Mouse (Mus musculus) erythroblast, embryonic 14.5 days (primary cell): Measurements from ENCODE around the gene Tmem204. TPM values are rescaled to one million over a fixed set of nuclear protein-coding genes. Genes with fewer than 3 reads are reported as not detected.
A peak's percentile ranks its signal among the peaks of the same experiment; 100 is the strongest.

Experiments
- H3K27me3 ChIP-seq: 2 replicates; pipeline ENCODE4 v1.6.1; 2012; ENCODE audit warnings: inconsistent platforms; ENCODE audit not compliant: control insufficient read depth
- H3K36me3 ChIP-seq: 2 replicates; pipeline ENCODE4 v1.6.1; 2012; ENCODE audit warnings: mild to moderate bottlenecking, inconsistent platforms; ENCODE audit not compliant: control insufficient read depth
- H3K4me1 ChIP-seq: 2 replicates; pipeline ENCODE4 v1.6.1; 2012; ENCODE audit warnings: inconsistent platforms; ENCODE audit not compliant: control insufficient read depth
- H3K4me3 ChIP-seq: replicated peaks from 2 replicates; pipeline ENCODE3; 2012; ENCODE audit warnings: moderate library complexity, mild to moderate bottlenecking, inconsistent platforms
- H3K9me3 ChIP-seq: 2 replicates; pipeline ENCODE4 v1.6.1; 2012; ENCODE audit warnings: low read length, inconsistent platforms, mixed read lengths; ENCODE audit not compliant: control insufficient read depth
- GATA1 ChIP-seq: IDR thresholded peaks from 2 replicates; pipeline ENCODE4 v1.6.1; 2012; ENCODE audit warnings: low read length, inconsistent platforms, mixed read lengths
- TAL1 ChIP-seq: IDR thresholded peaks from 3 replicates; pipeline ENCODE4 v1.6.1; 2012; ENCODE audit warnings: low read length, inconsistent platforms, mixed read lengths
- polyA plus RNA-seq: library from polyadenylated mRNA; stranded (reverse); fragments of >175 nt; gene quantifications from 2 replicates; pipeline ENCODE4 v1.2.3, GENCODE M21; 2012

Tmem204 gene
- polyA plus RNA-seq, 1 experiment: not detected

GRCm38 (mm10) chr17:25053274-25053673 lies 30.1 kb downstream of the Tmem204 start:
- Histone ChIP-seq H3K9me3 (no peaks in the 10 kb centered on the region), H3K27me3 (no peaks in the 10 kb centered on the region), H3K4me1 (no peaks in the 10 kb centered on the region), H3K36me3 (peaks cover 43% of the 10 kb centered on the region), H3K4me3 (no peak overlapping the region)
- TF ChIP-seq GATA1: no peak
- no peak for TF ChIP-seq TAL1

GRCm38 (mm10) chr17:25047143-25047542 lies 36.2 kb downstream of the Tmem204 start:
- Histone ChIP-seq H3K4me1 (no peaks in the 10 kb centered on the region), H3K36me3 (peaks cover 32% of the 10 kb centered on the region), H3K9me3 (no peaks in the 10 kb centered on the region), H3K4me3 (no peak overlapping the region), H3K27me3 (no peaks in the 10 kb centered on the region)
- TF ChIP-seq GATA1 (no peak), TAL1 (no peak)

GRCm38 (mm10) chr17:25045281-25045680 lies 38.1 kb downstream of the Tmem204 start:
- TF ChIP-seq TAL1 (no peak), GATA1 (no peak)

GRCm38 (mm10) chr17:25044879-25045278 lies 38.5 kb downstream of the Tmem204 start:
- Histone ChIP-seq H3K4me1 (no peaks in the 10 kb centered on the region), H3K27me3 (no peaks in the 10 kb centered on the region), H3K36me3 (peaks cover 19% of the 10 kb centered on the region), H3K4me3 (no peak overlapping the region), H3K9me3 (no peaks in the 10 kb centered on the region)
- no peak for TF ChIP-seq TAL1
- no peak for TF ChIP-seq GATA1

More at GRCm38 (mm10) chr17:25045281-25045680, 38.1 kb downstream of the Tmem204 start:
- Histone ChIP-seq H3K27me3 (no peaks in the 10 kb centered on the region), H3K4me3 (no peak overlapping the region), H3K9me3 (no peaks in the 10 kb centered on the region), H3K4me1 (no peaks in the 10 kb centered on the region), H3K36me3 (peaks cover 23% of the 10 kb centered on the region)

GRCm38 (mm10) chr17:25036183-25036582 lies 47.2 kb downstream of the Tmem204 start:
- Histone ChIP-seq H3K36me3 (peaks cover 34% of the 10 kb centered on the region), H3K4me1 (no peaks in the 10 kb centered on the region; the same call in 1 of the 2 replicates), H3K9me3 (no peaks in the 10 kb centered on the region), H3K27me3 (no peaks in the 10 kb centered on the region), H3K4me3 (no peak overlapping the region)
- TF ChIP-seq TAL1: no peak
- TF ChIP-seq GATA1: no peak

- Histone ChIP-seq H3K9me3 (no peaks in the 10 kb centered on the region), H3K4me1 (peaks cover 49% of the 10 kb centered on the region), H3K36me3 (peaks cover 42% of the 10 kb centered on the region), H3K4me3 (peak overlapping the region; percentile 90), H3K27me3 (no peaks in the 10 kb centered on the region)
- TF ChIP-seq TAL1 (no peak), GATA1 (no peak)
Observed at GRCm38 (mm10) chr17:25016292-25017132, 66.9 kb downstream of the Tmem204 start.

GRCm38 (mm10) chr17:25015655-25016291 lies 67.6 kb downstream of the Tmem204 start, which contains the start of the genes Cramp1l and Ift140:
Cramp1l (minus strand) TSS chr17:25015788.
Ift140 (plus strand) TSS chr17:25016085.
- no peaks in the 10 kb centered on the region for H3K9me3 ChIP-seq
- H3K27me3 ChIP-seq: no peaks in the 10 kb centered on the region
- peaks cover 51% of the 10 kb centered on the region for H3K4me1 ChIP-seq
- TF ChIP-seq TAL1 (no peak), GATA1 (no peak)
- peak within 1 kb of the TSS; percentile 90 for H3K4me3 ChIP-seq
- peaks cover 47% of the 10 kb centered on the region for H3K36me3 ChIP-seq

- Histone ChIP-seq H3K4me1 (peaks cover 46% of the 10 kb centered on the region), H3K4me3 (peak overlapping the region; percentile 90), H3K36me3 (peaks cover 50% of the 10 kb centered on the region), H3K27me3 (no peaks in the 10 kb centered on the region), H3K9me3 (no peaks in the 10 kb centered on the region)
- TF ChIP-seq GATA1 (no peak), TAL1 (no peak)
Observed at GRCm38 (mm10) chr17:25014841-25015570, 68.4 kb downstream of the Tmem204 start.
